Mouse (Mus musculus) kidney, adult 2 months (tissue): ENCODE results near the gene Hist1h4c.

Experiments
- CTCF ChIP-seq: fragments of 200-500 bp; conservative IDR thresholded peaks from 2 replicates; pipeline ENCODE4 v1.5.1; 2011; ENCODE audit warnings: low read depth, mild to moderate bottlenecking, control low read depth, low read length, moderate library complexity, mixed read lengths; ENCODE audit not compliant: insufficient read depth, insufficient read length
- POLR2A ChIP-seq: fragments of 200-500 bp; IDR thresholded peaks from one replicate; pipeline ENCODE4 v1.6.1; 2011; ENCODE audit warnings: low read depth, low read length, control low read depth

DNA sequence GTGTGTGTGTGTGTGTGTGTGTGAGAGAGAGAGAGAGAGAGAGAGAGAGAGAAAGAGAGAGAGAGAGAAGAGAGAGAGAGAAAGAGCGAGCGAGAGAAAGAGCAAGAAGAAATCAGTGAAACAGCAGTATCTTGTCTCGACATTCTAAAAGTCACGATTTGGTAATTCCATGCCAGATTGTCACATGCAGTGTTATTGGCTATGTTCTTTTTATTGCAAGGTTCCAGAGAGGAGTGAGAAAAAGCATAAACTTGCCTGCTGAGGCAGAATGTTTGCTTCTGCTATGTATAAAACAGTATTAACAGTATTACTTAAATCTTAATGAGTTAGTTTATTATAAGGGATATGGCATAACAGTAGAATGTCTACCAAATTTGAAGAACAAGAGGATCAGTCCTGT, 12.3 kb downstream of the Hist1h4c start:
- TF ChIP-seq CTCF: no peak
- no peak for TF ChIP-seq POLR2A
